Mouse (Mus musculus) layer of hippocampus, adult 2 months (tissue): ENCODE results near the gene Lrrc45. TPM values are rescaled to one million over a fixed set of nuclear protein-coding genes. Genes with fewer than 3 reads are reported as not detected.
A peak's percentile ranks its signal among the peaks of the same experiment; 100 is the strongest.

Source experiments
- DNase-seq, 2 experiments: peaks; one replicate each; pipeline ENCODE4 v3.0.0; 2022; ENCODE audit warnings: low spot score in 2 of 2
- H3K27ac ChIP-seq: fragments of 200-600 bp; 2 replicates; pipeline ENCODE4 v1.8.1; 2022
- H3K4me3 ChIP-seq: fragments of 200-600 bp; 2 replicates; pipeline ENCODE4 v1.8.1; 2022; ENCODE audit warnings: mild to moderate bottlenecking
- CTCF ChIP-seq: fragments of 200-600 bp; conservative IDR thresholded peaks from 2 replicates; pipeline ENCODE4 v1.8.1; 2022; ENCODE audit warnings: antibody characterized with exemption, mild to moderate bottlenecking, moderate library complexity
- total RNA-seq, 2 experiments: library from RNA; stranded (reverse); gene quantifications; 2 replicates each; pipeline ENCODE4 v1.2.3; 2021

The Lrrc45 gene
- total RNA-seq, 2 experiments from 2014 or later = 60.0 to 70.4 TPM

GRCm38 (mm10) chr11:120707969-120708368 is 5.8 kb upstream of the Lrrc45 start:
- DNase-seq = no peak
- Histone ChIP-seq H3K4me3 (no peak overlapping the region), H3K27ac (peak overlapping the region; percentile 55; the same call in 1 of the 2 replicates)
- TF ChIP-seq CTCF = no peak

GRCm38 (mm10) chr11:120709551-120709950 is 4.2 kb upstream of the Lrrc45 start:
- TF ChIP-seq CTCF = no peak
- no peak overlapping the region for H3K4me3 ChIP-seq
- DNase-seq = no peak
- H3K27ac ChIP-seq = no peak overlapping the region

DNA sequence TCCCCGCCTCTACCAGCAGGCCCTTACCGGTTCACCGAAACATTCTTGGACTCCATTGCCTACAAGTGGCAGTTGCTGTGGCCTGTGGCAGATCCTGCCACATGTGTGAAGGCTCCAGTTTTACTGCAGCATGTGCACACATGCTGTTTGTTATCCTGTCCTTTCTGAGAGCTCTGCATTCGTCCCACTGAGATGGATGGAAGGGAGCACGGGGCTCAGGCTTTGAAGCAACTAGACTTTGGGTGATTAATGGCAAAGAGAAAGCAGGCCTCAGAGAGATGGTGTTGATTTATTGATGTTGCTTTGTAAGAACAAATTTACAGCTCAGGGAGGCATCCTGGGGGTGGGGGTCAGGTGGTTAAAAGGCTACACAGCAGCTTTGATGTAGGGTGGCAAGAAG is 3.1 kb upstream of the Lrrc45 start:
- Histone ChIP-seq H3K4me3 (no peak overlapping the region), H3K27ac (no peak overlapping the region)
- no peak for DNase-seq
- TF ChIP-seq CTCF = no peak

DNA sequence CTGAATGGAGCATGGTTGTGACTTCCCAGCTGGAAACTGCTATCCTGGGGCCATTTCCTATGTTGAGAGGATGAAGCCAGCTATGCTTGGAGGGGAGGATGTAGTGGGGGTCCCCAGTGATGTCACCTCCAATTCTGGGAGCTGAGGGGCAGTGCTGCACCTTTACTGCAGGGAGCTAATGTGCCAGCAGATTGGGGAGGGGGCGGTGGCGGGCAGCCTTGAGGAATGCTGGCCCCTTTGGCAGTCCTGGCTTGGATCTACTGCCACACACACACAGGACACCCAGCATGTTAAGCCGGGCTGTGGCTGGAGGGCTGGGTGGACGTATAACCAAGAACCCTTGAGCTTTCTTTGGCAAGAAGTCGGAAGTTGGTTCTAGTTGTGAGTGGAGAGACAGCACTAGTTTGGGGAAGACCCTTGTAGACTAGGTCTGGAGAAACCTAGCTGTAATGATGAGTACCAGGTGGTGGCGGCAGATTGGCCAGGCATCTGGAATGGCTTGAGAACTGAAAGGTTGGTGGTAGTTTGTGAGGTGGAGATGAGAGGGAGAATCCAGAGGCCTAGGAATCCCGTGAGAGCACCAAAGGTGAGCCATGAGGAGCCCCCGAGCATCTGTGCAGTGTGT is 1.6 kb upstream of the Lrrc45 start:
- Histone ChIP-seq H3K4me3 (no peak overlapping the region), H3K27ac (no peak overlapping the region)
- no peak for DNase-seq
- no peak for TF ChIP-seq CTCF

DNA sequence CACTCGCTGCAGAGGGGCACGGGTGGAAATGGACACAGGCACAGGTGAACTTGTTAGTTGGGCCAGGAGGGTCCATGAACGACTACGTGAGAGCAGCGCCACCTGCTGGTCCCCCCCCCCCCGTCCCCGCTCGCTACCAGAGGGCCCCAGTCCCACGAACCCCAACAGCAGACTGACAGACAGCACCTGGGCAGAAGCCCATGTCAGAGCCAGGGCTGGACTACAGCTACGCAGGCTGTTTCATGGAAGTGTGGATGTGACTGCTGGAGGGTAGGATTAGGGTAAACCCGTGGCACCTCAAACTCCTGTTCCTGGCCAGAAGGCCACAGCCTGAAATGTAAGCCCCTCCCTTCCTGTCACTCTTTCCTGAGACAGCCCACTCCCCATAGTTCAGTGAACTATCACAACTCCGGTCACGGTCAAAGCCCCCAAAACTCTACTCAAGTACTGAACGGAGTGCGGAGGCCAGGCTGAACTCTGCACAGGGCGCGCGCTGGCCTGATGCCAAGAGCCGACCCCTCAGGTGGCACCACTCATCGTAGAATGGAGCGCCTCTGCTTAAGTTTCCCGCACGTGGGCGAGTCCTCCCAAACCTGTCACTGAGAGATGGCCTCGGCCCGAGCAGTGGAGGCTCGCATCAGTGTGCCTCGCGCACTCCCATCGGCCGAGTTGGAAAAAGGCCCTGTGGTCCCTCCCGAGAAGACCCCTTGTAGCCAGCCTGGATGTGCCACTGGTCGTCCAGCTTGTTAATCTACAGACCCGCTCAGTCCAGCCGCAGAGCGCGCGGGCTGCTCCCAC is 755 bp upstream of the Lrrc45 start:
- DNase-seq = peak in 1 of 2 experiments; percentile 35
- peak overlapping the region; percentile 56 for H3K4me3 ChIP-seq
- peak; percentile 83 for TF ChIP-seq CTCF
- H3K27ac ChIP-seq = peak overlapping the region; percentile 82

- DNase-seq = no peak
- Histone ChIP-seq H3K27ac (peak overlapping the region; percentile 86), H3K4me3 (peak overlapping the region; percentile 56)
- no peak for TF ChIP-seq CTCF
Measured at GRCm38 (mm10) chr11:120714546-120714945, 821 bp downstream of the Lrrc45 start.

DNA sequence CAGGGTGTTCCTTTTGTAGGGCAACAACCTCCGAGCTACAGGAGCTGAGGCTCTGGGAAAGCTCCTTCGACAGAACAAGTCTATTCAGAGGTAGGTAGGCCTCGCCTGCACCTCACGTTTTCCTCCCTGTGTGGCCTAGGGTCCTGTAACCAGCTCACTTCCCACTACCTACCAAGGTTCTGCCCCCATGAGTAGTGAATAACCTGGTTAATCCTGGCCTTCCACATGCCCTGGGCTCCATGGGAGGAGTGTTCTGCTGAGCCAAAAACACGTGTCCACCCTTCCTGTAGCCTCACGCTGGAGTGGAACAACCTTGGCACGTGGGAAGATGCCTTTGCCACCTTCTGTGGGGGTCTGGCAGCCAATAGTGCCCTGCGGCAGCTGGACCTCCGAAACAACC is 1.4 kb downstream of the Lrrc45 start:
- DNase-seq = no peak
- Histone ChIP-seq H3K4me3 (no peak overlapping the region), H3K27ac (no peak overlapping the region)
- no peak for TF ChIP-seq CTCF

DNA sequence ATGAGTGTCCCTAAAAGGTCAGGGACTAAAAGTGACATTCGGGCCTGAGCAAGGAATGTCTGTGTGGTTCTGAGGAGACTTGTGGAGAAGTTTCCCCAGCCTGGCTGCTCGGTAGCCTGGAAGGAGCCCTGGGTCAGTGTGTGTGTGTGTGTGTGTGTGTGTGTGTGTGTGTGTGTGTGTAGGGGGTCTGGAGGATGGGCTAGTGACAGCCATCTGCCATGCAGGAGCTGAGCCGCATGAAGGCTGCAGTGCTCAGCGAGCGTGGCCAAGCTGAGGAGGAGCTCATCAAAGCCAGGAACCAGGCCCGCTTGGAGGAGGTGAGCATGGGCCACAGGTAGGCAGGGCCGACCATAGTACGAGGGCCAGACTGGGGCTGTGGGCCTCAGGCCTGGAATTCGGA is 5.5 kb downstream of the Lrrc45 start:
- TF ChIP-seq CTCF = no peak
- no peak overlapping the region for H3K27ac ChIP-seq
- no peak overlapping the region for H3K4me3 ChIP-seq
- no peak for DNase-seq

- TF ChIP-seq CTCF = no peak
- H3K4me3 ChIP-seq = no peak overlapping the region
- DNase-seq = no peak
- no peak overlapping the region for H3K27ac ChIP-seq
Measured at GRCm38 (mm10) chr11:120719841-120720376, 6.2 kb downstream of the Lrrc45 start.

DNA sequence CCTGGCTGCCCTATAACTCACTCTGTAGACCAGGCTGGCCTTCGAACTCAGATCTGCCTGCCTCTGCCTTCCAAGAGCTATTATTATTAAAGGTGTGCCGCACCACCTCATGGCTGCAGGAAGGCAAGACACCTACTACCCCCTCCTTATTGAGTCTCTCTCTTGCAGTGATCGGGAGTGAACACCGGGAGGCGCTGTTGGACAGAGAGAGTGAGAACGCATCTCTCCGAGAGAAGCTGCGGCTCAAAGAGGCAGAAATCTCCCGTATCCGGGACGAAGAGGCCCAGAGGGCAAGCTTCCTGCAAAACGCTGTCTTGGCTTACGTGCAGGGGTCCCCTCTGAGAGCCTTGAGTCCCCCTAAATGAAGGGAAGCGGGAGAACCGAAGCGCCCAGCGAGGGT is 6.7 kb downstream of the Lrrc45 start:
- H3K4me3 ChIP-seq = peak overlapping the region; percentile 59
- no peak overlapping the region for H3K27ac ChIP-seq
- DNase-seq = peak; percentile 90 to 96
- TF ChIP-seq CTCF = peak; percentile 90

DNA sequence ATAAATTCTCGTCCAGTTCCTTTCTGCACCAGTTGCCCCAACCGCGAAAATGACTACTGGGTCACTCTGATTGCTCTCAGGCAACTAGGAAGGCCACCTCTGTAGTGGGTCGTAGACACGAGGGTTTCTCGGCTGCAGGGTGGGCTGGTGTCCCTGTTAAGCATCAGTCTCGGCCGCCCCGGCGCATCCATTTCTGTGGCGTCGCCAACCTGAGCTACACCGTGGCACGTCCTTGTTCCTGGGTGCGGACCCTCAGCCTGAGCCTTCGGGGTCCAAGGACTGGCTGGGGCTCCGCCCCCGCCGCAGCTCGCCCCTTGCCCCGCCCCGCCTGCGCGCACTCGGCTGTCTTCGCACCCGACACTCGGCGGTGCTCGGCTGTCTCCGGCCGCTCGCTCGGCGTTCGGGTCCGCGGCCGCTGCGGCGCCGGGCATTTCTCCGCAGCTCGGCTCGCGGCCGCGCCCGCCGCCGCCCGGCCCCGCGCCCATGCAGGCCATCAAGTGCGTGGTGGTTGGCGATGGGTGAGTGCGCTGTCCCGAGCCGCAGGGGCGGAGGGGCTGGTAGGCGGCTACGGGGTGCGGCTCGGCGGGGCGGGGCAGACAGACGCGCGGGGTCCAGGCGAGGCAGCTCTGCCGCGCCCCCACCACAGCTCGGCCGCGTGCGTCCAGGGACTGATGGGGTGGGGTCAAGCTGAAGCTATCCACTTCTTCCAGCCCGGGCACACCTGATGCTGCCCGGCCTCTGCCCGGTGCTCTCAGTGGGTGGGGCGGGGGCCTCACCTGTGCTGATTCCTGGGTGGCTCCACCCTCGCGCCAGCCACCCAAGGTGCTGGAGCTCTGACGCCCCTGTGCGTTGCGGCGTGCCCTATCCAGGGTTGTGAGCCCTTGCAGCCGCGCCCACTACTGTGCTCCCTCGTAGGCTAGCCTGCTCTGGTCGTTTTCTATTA is 7.7 kb downstream of the Lrrc45 start, which contains the start of gene Rac3:
Gene Rac3 (plus strand): TSS at position 347 of the 943 bp plus-strand sequence.
- peak in 1 of 2 experiments; percentile 73 for DNase-seq
- TF ChIP-seq CTCF = no peak
- peak within 1 kb of the TSS; percentile 59 for H3K4me3 ChIP-seq
- H3K27ac ChIP-seq = peak within 1 kb of the TSS; percentile 72

- DNase-seq = no peak
- no peak for TF ChIP-seq CTCF
- Histone ChIP-seq H3K4me3 (peak overlapping the region; percentile 59), H3K27ac (no peak overlapping the region)
Measured at GRCm38 (mm10) chr11:120722067-120722630, 8.4 kb downstream of the Lrrc45 start.
